Mouse (Mus musculus) thymus, postnatal 14 days (tissue): Measurements from ENCODE around the gene Gm21767.
"Not testable (repeated sequence)": the region's sequence is repeated elsewhere in the genome, so short reads cannot be mapped to it uniquely, and the experiment has no call there.

Source experiments
- DNase-seq: peaks from one replicate; pipeline ENCODE4 v3.0.0; 2021

Gene Gm21767

GRCm38 (mm10) chrY:13941438-13941837 lies at the start of gene Gm21767:
Gene Gm21767 (plus strand): TSS chrY:13941738.
- DNase-seq, result not testable (repeated sequence)
